Mouse (Mus musculus): ENCODE results near the gene Slc35a2.

DNA sequence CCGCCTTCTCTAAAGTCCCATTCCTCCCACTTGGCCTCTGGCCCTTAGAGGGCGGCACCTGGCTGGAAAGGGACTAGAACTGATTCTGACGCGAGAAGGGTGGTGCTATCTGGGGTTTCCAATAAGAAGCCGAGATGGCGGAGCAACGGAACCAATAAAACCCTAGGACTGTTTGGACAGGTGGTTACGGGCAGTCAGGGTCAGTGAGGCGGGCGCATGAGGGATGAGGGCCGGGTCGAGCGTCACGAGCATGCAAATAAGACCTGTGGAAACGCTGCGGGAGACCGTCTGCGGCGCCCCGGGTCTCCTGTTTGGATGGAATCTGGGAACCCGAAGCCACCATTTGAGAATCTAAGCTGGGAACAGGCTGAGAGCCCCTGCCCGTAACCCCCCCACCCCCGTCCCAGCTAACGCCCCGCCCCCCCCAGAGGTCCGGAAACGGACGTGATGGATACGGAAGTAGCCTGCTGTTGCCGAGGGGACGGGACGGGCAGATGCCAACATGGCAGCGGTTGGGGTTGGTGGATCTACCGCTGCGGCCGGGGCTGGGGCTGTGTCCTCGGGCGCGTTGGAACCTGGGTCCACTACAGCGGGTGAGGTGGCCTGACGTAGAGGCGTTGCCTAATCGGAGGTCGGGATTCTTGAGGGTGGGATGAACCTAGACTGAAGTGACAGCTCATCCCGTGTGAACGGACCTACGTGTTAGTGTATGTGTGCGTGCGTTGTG lies at the start of gene Slc35a2:
- TF ChIP-seq CTCF (conservative IDR thresholded peaks at IDR 0.05 in 1 of 2, IDR thresholded peaks at IDR 0.05 in 1 of 2; ENCODE audit: low read depth in 2 of 2, low read length in 2 of 2) (peak in 1 of 2 experiments; percentile 26; a peak in 1 of 4 replicates), ZKSCAN1 (IDR thresholded peaks at IDR 0.05; ENCODE audit: borderline replicate concordance, low read depth, low read length) (no peak), JUN (IDR thresholded peaks at IDR 0.05; ENCODE audit: insufficient read depth, low read depth, low read length) (no peak), POLR2A (IDR thresholded peaks at IDR 0.05; ENCODE audit: low read depth, low read length) (peak; percentile 67), NELFE (IDR thresholded peaks at IDR 0.05; ENCODE audit: low read depth, low read length) (no peak; the same call in 1 of the 2 replicates), USF1 (IDR thresholded peaks at IDR 0.05; ENCODE audit: low read depth, low read length) (no peak), EP300 (IDR thresholded peaks at IDR 0.05; ENCODE audit: low read length) (no peak), MXI1 (IDR thresholded peaks at IDR 0.05; ENCODE audit: low read depth, low read length) (0 out of 2 replicates have a peak, but pooled peaks have one; percentile 42), ZNF384 (IDR thresholded peaks at IDR 0.05; ENCODE audit: low read depth, low read length) (no peak), ZMIZ1 (IDR thresholded peaks at IDR 0.05; ENCODE audit: low read depth, low read length) (peak; percentile 82), USF2 (conservative IDR thresholded peaks at IDR 0.05; ENCODE audit: low read depth, low read length) (no peak), RAD21 (IDR thresholded peaks at IDR 0.05; ENCODE audit: low read depth, low read length) (no peak; the same call in 1 of the 2 replicates), ZC3H11A (IDR thresholded peaks at IDR 0.05; ENCODE audit: low read depth, low read length) (no peak), IRF4 (IDR thresholded peaks at IDR 0.05; ENCODE audit: low read depth, low read length) (0 out of 2 replicates have a peak, but pooled peaks have one; percentile 9)
